Mouse (Mus musculus) MEL (cell line): Measurements from ENCODE around the gene Endod1. TPM values are rescaled to one million over a fixed set of nuclear protein-coding genes. Genes with fewer than 3 reads are reported as not detected.

Experiments used
- DNase-seq: peaks from one replicate; pipeline ENCODE4 v3.0.0; 2011; ENCODE audit warnings: low read depth, low spot score
- H3K27ac ChIP-seq: 2 replicates; pipeline ENCODE4 v1.5.1; 2012; ENCODE audit warnings: low read depth, mild to moderate bottlenecking, control low read depth, low read length, moderate library complexity; ENCODE audit not compliant: control insufficient read depth
- H3K27me3 ChIP-seq, 2 experiments: fragments of 150-350 bp in 1 of 2; sonication (generic) in 1 of 2; 2 replicates each; pipeline ENCODE4 v1.6.1; 2012; ENCODE audit warnings: low read length in 2 of 2, mild to moderate bottlenecking in 2 of 2, improper control_type of control experiment in 1 of 2, moderate library complexity in 1 of 2; ENCODE audit not compliant: insufficient read depth in 2 of 2, control insufficient read depth in 1 of 2
- H3K36me3 ChIP-seq, 2 experiments: 2 replicates each; pipeline ENCODE4 v1.6.1; 2012 to 2014; ENCODE audit warnings: low read length in 2 of 2, improper control_type of control experiment in 1 of 2, inconsistent platforms in 1 of 2, mild to moderate bottlenecking in 1 of 2; ENCODE audit not compliant: insufficient read depth in 2 of 2, control insufficient read depth in 1 of 2
- H3K4me1 ChIP-seq, 2 experiments: fragments of 150-350 bp in 1 of 2; sonication (generic) in 1 of 2; 2 replicates each; pipeline ENCODE4 v1.6.1; 2012; ENCODE audit warnings: low read length in 2 of 2, improper control_type of control experiment in 1 of 2, mild to moderate bottlenecking in 1 of 2; ENCODE audit not compliant: insufficient read depth in 2 of 2, control insufficient read depth in 1 of 2
- H3K4me3 ChIP-seq, 2 experiments: fragments of 150-350 bp in 1 of 2; sonication (generic) in 1 of 2; 2 replicates each; pipeline ENCODE4 v1.5.1; 2012; ENCODE audit warnings: low read depth in 2 of 2, low read length in 2 of 2, mild to moderate bottlenecking in 2 of 2, moderate library complexity in 2 of 2, control low read depth in 1 of 2, improper control_type of control experiment in 1 of 2; ENCODE audit not compliant: control insufficient read depth in 1 of 2, insufficient read depth in 1 of 2
- H3K79me2 ChIP-seq: 2 replicates; pipeline ENCODE4 v1.6.1; 2012; ENCODE audit warnings: mild to moderate bottlenecking, low read length, moderate library complexity; ENCODE audit not compliant: control insufficient read depth, poor library complexity, insufficient read depth
- H3K9ac ChIP-seq: 2 replicates; pipeline ENCODE4 v1.6.1; 2012; ENCODE audit warnings: low read depth, mild to moderate bottlenecking, control low read depth, low read length, moderate library complexity; ENCODE audit not compliant: control insufficient read depth, poor library complexity, severe bottlenecking
- H3K9me3 ChIP-seq: fragments of 150-350 bp; sonication (generic); replicated peaks from 2 replicates; pipeline ENCODE4 v1.6.1; 2012; ENCODE audit warnings: mild to moderate bottlenecking, low read length, improper control_type of control experiment, moderate library complexity; ENCODE audit not compliant: insufficient read depth
- CHD1 ChIP-seq: IDR thresholded peaks from 2 replicates; pipeline ENCODE4 v1.6.1; 2012; ENCODE audit warnings: low read depth, mild to moderate bottlenecking, inconsistent platforms, low read length, improper control_type of control experiment
- E2F4 ChIP-seq: IDR thresholded peaks from 2 replicates; pipeline ENCODE4 v1.6.1; 2011; ENCODE audit warnings: low read depth, low read length, improper control_type of control experiment, borderline replicate concordance
- ELF1 ChIP-seq: IDR thresholded peaks from 2 replicates; pipeline ENCODE4 v1.6.1; 2014; ENCODE audit warnings: low read depth, mild to moderate bottlenecking, inconsistent platforms, low read length, improper control_type of control experiment, moderate library complexity
- EP300 ChIP-seq, 2 experiments: IDR thresholded peaks; 2 replicates each; pipeline ENCODE4 v1.6.1; 2011; ENCODE audit warnings: improper control_type of control experiment in 2 of 2, low read length in 2 of 2, low read depth in 1 of 2, mild to moderate bottlenecking in 1 of 2
- ETS1 ChIP-seq: IDR thresholded peaks from 2 replicates; pipeline ENCODE4 v1.6.1; 2012; ENCODE audit warnings: low read depth, mild to moderate bottlenecking, inconsistent platforms, low read length, improper control_type of control experiment, moderate library complexity
- GATA1 ChIP-seq: IDR thresholded peaks from 2 replicates; pipeline ENCODE4 v1.6.1; 2011; ENCODE audit warnings: low read depth, low read length, improper control_type of control experiment
- HCFC1 ChIP-seq: IDR thresholded peaks from 2 replicates; pipeline ENCODE4 v1.6.1; 2012; ENCODE audit warnings: low read depth, mild to moderate bottlenecking, inconsistent platforms, low read length, improper control_type of control experiment, moderate library complexity
- MAX ChIP-seq: IDR thresholded peaks from 2 replicates; pipeline ENCODE4 v1.6.1; 2011; ENCODE audit warnings: low read length, improper control_type of control experiment
- MEF2A ChIP-seq: IDR thresholded peaks from 2 replicates; pipeline ENCODE4 v1.6.1; 2014; ENCODE audit warnings: low read depth, mild to moderate bottlenecking, inconsistent platforms, low read length, improper control_type of control experiment; ENCODE audit not compliant: poor library complexity, insufficient replicate concordance, severe bottlenecking; ENCODE audit errors: extremely low read depth
- MXI1 ChIP-seq: IDR thresholded peaks from 2 replicates; pipeline ENCODE4 v1.6.1; 2011; ENCODE audit warnings: mild to moderate bottlenecking, low read depth, low read length, improper control_type of control experiment
- MYC ChIP-seq: IDR thresholded peaks from 2 replicates; pipeline ENCODE4 v1.6.1; 2011; ENCODE audit warnings: low read depth, mild to moderate bottlenecking, low read length, improper control_type of control experiment, moderate library complexity
- NELFE ChIP-seq: IDR thresholded peaks from 2 replicates; pipeline ENCODE4 v1.6.1; 2011; ENCODE audit warnings: low read depth, low read length, improper control_type of control experiment
- NRF1 ChIP-seq: IDR thresholded peaks from 2 replicates; pipeline ENCODE4 v1.6.1; 2014; ENCODE audit warnings: low read depth, mild to moderate bottlenecking, inconsistent platforms, low read length, improper control_type of control experiment, moderate library complexity; ENCODE audit not compliant: poor library complexity, insufficient read depth, severe bottlenecking
- POLR2A ChIP-seq, 2 experiments: IDR thresholded peaks; 2 replicates each; pipeline ENCODE4 v1.6.1; 2011 to 2012; ENCODE audit warnings: low read length in 2 of 2, mild to moderate bottlenecking in 2 of 2, control low read depth in 1 of 2, improper control_type of control experiment in 1 of 2, low read depth in 1 of 2, moderate library complexity in 1 of 2; ENCODE audit not compliant: control insufficient read depth in 1 of 2, insufficient read depth in 1 of 2, poor library complexity in 1 of 2
- POLR2AphosphoS2 ChIP-seq: IDR thresholded peaks from 2 replicates; pipeline ENCODE4 v1.6.1; 2011; ENCODE audit warnings: low read length, improper control_type of control experiment
- RCOR1 ChIP-seq: IDR thresholded peaks from 2 replicates; pipeline ENCODE4 v1.6.1; 2012; ENCODE audit warnings: low read depth, mild to moderate bottlenecking, inconsistent platforms, low read length, improper control_type of control experiment
- SIN3A ChIP-seq: IDR thresholded peaks from 2 replicates; pipeline ENCODE4 v1.6.1; 2012; ENCODE audit warnings: low read length, improper control_type of control experiment, inconsistent platforms
- TAL1 ChIP-seq: IDR thresholded peaks from 2 replicates; pipeline ENCODE4 v1.6.1; 2012; ENCODE audit warnings: mild to moderate bottlenecking, inconsistent platforms, low read length, moderate library complexity, mixed read lengths
- TBP ChIP-seq: IDR thresholded peaks from 2 replicates; pipeline ENCODE4 v1.8.0; 2011; ENCODE audit warnings: low read depth, low read length, improper control_type of control experiment
- TCF12 ChIP-seq: IDR thresholded peaks from 2 replicates; pipeline ENCODE4 v1.6.1; 2014; ENCODE audit warnings: low read depth, mild to moderate bottlenecking, inconsistent platforms, low read length, improper control_type of control experiment, moderate library complexity
- USF1 ChIP-seq: IDR thresholded peaks from 2 replicates; pipeline ENCODE4 v1.6.1; 2014; ENCODE audit warnings: low read depth, mild to moderate bottlenecking, inconsistent platforms, low read length, improper control_type of control experiment, moderate library complexity
- USF2 ChIP-seq, 2 experiments: IDR thresholded peaks; 2 replicates each; pipeline ENCODE4 v1.6.1; 2011 to 2012; ENCODE audit warnings: improper control_type of control experiment in 2 of 2, low read length in 2 of 2, borderline replicate concordance in 1 of 2, inconsistent platforms in 1 of 2, low read depth in 1 of 2, mild to moderate bottlenecking in 1 of 2; ENCODE audit not compliant: insufficient read depth in 1 of 2
- ZKSCAN1 ChIP-seq: IDR thresholded peaks from 2 replicates; pipeline ENCODE4 v1.6.1; 2012; ENCODE audit warnings: low read depth, mild to moderate bottlenecking, inconsistent platforms, low read length, improper control_type of control experiment, moderate library complexity
- ZMIZ1 ChIP-seq: IDR thresholded peaks from 2 replicates; pipeline ENCODE4 v1.6.1; 2012; ENCODE audit warnings: low read depth, mild to moderate bottlenecking, inconsistent platforms, low read length, improper control_type of control experiment, moderate library complexity
- polyA plus RNA-seq, 2 experiments: library from polyadenylated mRNA; stranded (reverse) in 1 of 2; unstranded in 1 of 2; fragments of >175 nt in 1 of 2; fragments of >200 nt in 1 of 2; gene quantifications; 2 replicates each; pipeline versions ENCODE4 v1.2.1 to v1.2.4; 2012; ENCODE audit warnings: low replicate concordance in 2 of 2, low read depth in 1 of 2; ENCODE audit not compliant: insufficient read length in 2 of 2, insufficient read depth in 1 of 2, missing spikeins in 1 of 2
- total RNA-seq: library from RNA; depleted of rRNA; stranded (reverse); fragments of 300-350 nt; gene quantifications from 2 replicates; pipeline ENCODE4 v1.2.3, GENCODE M21; 2012

Gene Endod1
- total and polyA plus RNA-seq, 3 experiments = 31.1 to 33.7 TPM; not detected in 1

- Histone ChIP-seq H3K27me3 (no peaks in the 10 kb centered on the region), H3K4me1 (peaks cover 44 to 49% of the 10 kb centered on the region in 2 experiments), H3K27ac (peak overlapping the region; percentile 83), H3K36me3 (peaks cover 0 to 51% of the 10 kb centered on the region in 2 experiments; a peak in 2 of 4 replicates), H3K9me3 (no peaks in the 10 kb centered on the region), H3K79me2 (no peaks in the 10 kb centered on the region), H3K4me3 (peak overlapping the region; percentile 19 to 39), H3K9ac (peak overlapping the region; percentile 49)
- TF ChIP-seq MEF2A (no peak), CHD1 (no peak), USF1 (0 out of 2 replicates have a peak, but pooled peaks have one; percentile 8), NELFE (peak; percentile 93), POLR2AphosphoS2 (peak; percentile 87), TAL1 (no peak), ELF1 (peak; percentile 46; the same call in 1 of the 2 replicates), HCFC1 (peak; percentile 82), NRF1 (no peak), E2F4 (peak; percentile 54; the same call in 1 of the 2 replicates), TCF12 (peak; percentile 70), GATA1 (peak; percentile 83), RCOR1 (peak; percentile 51; the same call in 1 of the 2 replicates), TBP (peak; percentile 97), USF2 (IDR thresholded peaks at IDR 0.05; ENCODE audit: borderline replicate concordance in 1 of 2, insufficient read depth in 1 of 2, low read depth in 1 of 2, low read length in 2 of 2) (no peak), ZMIZ1 (peak; percentile 68; the same call in 1 of the 2 replicates), MXI1 (peak; percentile 83), POLR2A (IDR thresholded peaks at IDR 0.05; ENCODE audit: control insufficient read depth in 1 of 2, insufficient read depth in 1 of 2, low read depth in 1 of 2, low read length in 2 of 2, poor library complexity in 1 of 2) (peak; percentile 58 to 94; a peak in 2 of 4 replicates), EP300 (IDR thresholded peaks at IDR 0.05; ENCODE audit: low read depth in 1 of 2, low read length in 2 of 2) (peak; percentile 65 to 79; a peak in 3 of 4 replicates), MYC (peak; percentile 78), MAX (peak; percentile 95), ETS1 (peak; percentile 75), ZKSCAN1 (peak; percentile 27; the same call in 1 of the 2 replicates), SIN3A (no peak; the same call in none of the 2 replicates)
- peak; percentile 97 for DNase-seq
These were observed 10.6 kb upstream of the Endod1 start for GRCm38 (mm10) chr9:14391841-14392318.
